Mouse (Mus musculus) hematopoietic stem cell, adult 5-6 weeks (primary cell): ENCODE measurements around the gene Cyp4b1. TPM values are rescaled to one million over a fixed set of nuclear protein-coding genes. Genes with fewer than 3 reads are reported as not detected.

Experiments
- ATAC-seq, 2 experiments: fragments of 125-278 bp in 1 of 2; replicated peaks in 1 of 2; 2 replicates each; pipeline ENCODE4 v1.8.0; 2016 to 2017; ENCODE audit warnings: inconsistent platforms in 2 of 2, mild to moderate bottlenecking in 2 of 2, moderate number of reproducible peaks in 2 of 2, low read depth in 1 of 2, moderate TSS enrichment in 1 of 2; ENCODE audit not compliant: low FRiP score in 2 of 2, poor library complexity in 2 of 2, severe bottlenecking in 2 of 2, insufficient read depth in 1 of 2, low TSS enrichment in 1 of 2
- total RNA-seq: library from RNA; stranded (forward); fragments of 172-1452, 232-1000 nt; gene quantifications from 2 replicates; pipeline ENCODE4 v1.2.3, GENCODE M21; 2017

Cyp4b1 gene
- total RNA-seq, 1 experiment from 2014 or later = 1.2 TPM

- ATAC-seq = no peak
Measured at GRCm38 (mm10) chr4:115575776-115576175, 71.7 kb downstream of the Cyp4b1 start.

GRCm38 (mm10) chr4:115575255-115575654 is 72.3 kb downstream of the Cyp4b1 start:
- no peak for ATAC-seq

Other genes with a start within 250 kb of the Cyp4b1 start
- gene Cyp4a12b, start 236.1 kb downstream of the Cyp4b1 start, total RNA-seq = not detected in 2 replicates
- gene Cyp4a30b, start 195.1 kb downstream of the Cyp4b1 start, total RNA-seq = not detected in 2 replicates
- not detected in 2 replicates for gene Cyp4a14, start 151.6 kb downstream of the Cyp4b1 start, total RNA-seq
- gene Cyp4a10, start 129.5 kb downstream of the Cyp4b1 start, total RNA-seq = not detected in 2 replicates
- gene Cyp4a31, start 84.1 kb downstream of the Cyp4b1 start, total RNA-seq = not detected in 2 replicates
- not detected in 2 replicates for gene Cyp4a32, start 46.8 kb downstream of the Cyp4b1 start, total RNA-seq
- 62.3 and 65.2 TPM in 2 replicates for gene Efcab14, start 90.0 kb upstream of the Cyp4b1 start, total RNA-seq
- gene Tex38, start 133.3 kb upstream of the Cyp4b1 start, total RNA-seq = not detected in 2 replicates
- gene Atpaf1, start 137.1 kb upstream of the Cyp4b1 start, total RNA-seq = 13.7 and 16.8 TPM in 2 replicates
- 14.8 and 18.8 TPM in 2 replicates for gene Mob3c, start 180.4 kb upstream of the Cyp4b1 start, total RNA-seq
- 40.2 and 48.3 TPM in 2 replicates for gene Mknk1, start 191.5 kb upstream of the Cyp4b1 start, total RNA-seq
- not detected in 2 replicates for gene Kncn, start 236.7 kb upstream of the Cyp4b1 start, total RNA-seq
- not detected in 2 replicates for gene 6430628N08Rik, start 242.9 kb upstream of the Cyp4b1 start, total RNA-seq